Mouse (Mus musculus): ENCODE measurements around the gene Bicra.

Gene Bicra

DNA sequence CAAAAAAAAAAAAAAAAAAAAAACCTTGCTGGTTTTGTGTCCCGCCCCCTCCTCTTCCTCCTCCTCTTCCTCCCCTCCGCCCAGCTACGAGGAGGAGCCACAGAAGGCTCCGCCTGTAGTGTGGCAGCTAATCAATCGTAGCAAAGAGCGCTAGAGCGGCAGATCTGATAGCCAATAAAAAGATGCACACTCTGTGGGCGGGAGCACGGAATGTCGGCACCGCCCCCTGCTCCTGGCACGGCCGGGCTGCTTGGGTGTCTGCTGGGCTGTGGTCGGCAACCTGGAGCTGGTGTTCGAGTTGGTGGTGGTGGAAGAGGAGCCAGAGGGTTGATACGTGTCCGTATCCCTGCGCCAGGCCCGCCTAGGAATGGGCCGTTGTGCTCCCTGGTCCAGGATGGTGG, 443 bp upstream of the Bicra start:
- DNase-seq (ENCODE audit: low spot score), result peak; percentile 98

DNA sequence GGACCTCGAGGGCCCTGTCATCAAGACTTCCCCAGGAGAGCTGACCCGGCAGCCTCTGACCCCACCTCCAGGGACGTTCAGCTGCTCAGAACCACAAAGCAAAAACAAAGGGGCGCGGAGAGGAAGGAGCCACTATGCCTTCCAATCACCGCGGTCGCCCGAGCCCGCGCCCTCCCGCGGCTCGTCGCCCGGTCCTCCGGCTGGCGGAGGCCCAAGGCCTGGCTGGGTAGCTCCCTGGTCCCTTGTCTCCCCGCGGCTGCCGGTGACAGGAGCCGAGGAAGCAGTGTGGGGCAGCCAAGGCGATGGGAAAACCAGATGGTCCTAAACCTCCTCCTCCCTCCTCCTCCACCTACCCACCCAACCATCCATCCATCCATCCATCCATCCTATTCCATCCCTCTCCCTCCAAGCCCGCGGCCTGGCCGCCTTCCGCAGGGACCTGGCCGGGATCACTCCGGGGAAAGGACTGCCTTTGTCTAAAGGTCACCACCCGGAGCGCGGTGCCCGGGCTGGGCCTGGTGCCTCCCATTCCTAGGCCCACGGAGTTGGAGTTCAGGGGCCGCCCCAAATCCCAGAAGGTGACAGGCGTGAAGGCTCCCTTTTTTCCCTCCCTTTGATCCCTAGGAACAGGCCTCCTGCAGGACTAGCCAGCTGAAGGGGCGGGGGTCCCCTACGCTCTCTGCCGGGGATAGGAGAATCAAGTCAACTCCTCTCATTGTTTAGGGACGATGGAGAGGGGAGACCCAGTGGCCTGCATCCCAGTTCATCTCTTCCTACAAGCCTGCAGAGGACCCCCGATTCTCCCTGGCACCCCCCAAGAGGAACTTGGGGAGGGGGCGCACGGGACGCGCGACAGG, 1.0 kb downstream of the Bicra start:
- peak; percentile 75 for DNase-seq (ENCODE audit: low spot score)

DNA sequence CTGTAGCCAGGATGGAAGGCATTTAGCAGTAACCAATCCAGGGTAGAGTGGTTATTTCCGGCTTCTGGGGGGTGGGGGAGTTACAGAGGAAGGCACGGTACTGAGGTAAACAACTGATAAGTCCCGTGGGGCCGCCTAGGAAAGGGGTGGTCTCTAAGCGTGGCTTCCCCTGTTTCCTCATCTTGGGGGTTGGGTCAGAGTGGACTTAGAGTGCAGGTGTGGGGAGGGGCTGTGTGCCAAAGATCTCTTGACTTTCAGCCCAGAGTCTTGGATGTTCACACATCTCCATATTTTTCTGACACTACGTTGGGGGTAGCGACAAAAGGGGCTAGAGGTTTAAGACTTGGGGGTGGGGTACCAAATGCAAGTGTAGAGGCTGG, 1.6 kb downstream of the Bicra start:
- peak; percentile 90 for DNase-seq (ENCODE audit: low spot score)

DNA sequence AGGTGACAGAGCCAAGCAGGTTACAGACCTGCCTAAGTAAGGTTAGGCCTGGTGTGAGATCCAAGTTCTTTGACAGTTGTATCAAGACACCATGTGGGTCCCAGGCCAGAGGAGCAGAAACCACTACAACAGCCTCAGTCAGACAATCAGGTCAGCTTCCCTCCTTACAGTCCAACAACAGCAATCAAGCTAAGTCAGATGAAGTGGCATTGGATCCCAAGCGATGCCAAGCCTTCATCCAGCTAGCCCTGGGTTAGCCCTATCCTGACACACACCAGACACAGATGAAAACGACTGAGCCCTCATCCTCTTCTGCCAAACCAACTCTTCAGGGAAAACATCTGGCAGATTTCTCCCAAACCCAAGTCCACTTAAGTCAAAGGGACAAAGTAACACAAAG, 2.2 kb downstream of the Bicra start:
- DNase-seq (ENCODE audit: low spot score), result no peak

DNA sequence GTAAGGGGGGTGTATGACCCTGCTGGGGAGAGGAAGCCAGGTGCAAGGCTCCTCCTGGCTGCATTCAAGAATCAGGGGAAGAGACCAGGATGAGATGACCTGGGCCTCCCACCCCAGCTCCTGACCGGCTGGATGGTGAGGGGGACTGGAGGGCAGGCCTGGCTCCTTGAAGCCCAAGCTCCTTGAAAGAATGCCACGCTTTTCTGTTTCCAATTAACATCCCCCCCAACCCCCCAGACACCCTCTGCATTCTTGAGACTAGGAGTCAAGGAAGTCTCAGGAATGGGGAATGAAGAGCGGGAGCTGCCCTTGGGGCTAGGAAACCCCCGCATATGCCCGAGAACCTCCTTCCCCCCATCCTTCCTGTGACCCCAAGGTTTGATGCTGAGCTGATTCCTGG, 3.2 kb downstream of the Bicra start:
- no peak for DNase-seq (ENCODE audit: low spot score)

DNA sequence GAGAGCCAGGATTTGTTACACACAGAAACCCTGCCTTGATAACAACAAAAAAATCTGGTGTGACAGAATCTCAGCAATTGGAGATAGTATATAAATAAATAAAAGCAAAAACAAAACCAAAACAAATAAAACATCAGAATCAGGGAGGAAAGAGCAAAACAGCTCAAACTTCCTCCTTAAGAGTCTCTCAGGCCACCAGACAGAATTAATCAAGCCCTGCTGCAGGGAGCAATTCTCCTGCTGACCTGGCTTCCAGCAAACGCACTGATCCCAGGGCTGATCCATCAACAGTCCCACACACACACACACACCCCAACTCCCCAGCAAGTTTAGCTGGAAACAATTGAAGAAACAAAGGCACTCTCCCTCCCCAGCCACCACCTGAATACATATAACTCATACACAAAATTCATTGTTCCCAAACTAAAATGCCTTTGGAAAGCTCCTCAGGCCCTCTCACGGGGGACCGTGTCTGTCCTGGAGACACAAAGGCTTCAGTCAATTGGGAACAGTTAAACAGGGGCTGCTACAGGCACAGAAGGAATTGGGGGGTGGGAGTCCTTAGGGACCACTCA, 3.8 kb downstream of the Bicra start:
- DNase-seq (ENCODE audit: low spot score), result no peak

DNA sequence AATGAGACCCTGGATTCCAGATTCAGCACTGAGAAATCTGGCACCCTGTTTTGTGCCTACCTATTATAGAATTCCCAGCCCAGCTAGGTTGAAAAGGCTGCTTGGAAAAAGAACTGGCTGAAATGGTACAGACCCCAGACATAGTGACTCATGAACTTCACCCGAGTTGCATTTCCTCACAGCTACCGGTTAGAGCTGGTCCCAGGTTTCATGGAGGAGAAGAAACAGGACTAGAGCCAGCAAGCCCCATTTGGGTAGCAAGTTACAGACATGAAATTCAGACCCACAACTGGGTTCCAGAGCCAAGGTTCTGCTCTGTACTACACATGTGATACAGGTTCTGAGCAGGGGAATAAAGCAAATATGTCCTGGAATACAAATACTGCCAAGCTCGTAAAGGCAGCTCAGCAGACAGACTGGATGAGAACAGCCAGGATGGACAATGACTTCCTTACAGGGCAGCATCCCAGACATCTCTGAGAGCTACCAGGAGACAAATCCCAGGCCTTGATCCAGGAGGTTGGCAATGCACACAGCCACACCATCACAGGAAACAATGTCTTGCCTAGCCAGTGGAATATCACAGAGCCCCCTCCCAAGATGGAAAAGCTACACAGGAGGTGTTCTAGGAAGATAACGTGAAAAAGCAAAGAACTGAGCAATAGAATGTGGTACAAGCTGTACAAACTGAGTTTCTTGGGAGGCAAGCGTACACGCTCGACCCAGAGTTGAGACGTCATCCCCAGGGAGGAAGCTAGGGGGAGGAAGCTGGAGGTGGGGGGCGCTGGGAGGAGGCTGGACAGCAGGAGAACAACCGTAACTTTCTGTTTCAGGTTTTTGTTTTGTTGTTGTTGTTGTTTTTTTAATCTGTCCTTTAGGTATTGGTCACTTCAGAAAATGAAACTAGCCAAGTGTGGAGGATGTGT, 4.6 kb downstream of the Bicra start:
- no peak for DNase-seq (ENCODE audit: low spot score)

DNA sequence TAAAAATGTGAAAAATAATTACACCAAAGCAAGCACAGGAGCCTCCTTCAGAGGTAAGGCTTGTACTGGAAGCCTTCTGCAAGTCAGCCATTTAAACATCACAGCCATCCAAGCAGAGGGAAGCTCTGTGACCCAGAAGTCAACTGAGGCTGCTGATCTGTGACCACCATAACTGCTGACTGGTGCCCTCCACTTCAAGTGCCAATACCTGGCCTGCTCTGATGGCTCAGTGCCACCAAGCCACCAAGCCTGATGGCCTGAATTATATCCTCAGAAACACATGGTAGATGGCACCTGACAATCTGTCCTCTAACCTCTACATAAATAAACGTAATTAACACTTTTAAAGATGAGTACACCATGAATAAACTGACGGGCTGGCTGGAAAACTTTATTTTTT, 6.5 kb downstream of the Bicra start:
- no peak for DNase-seq (ENCODE audit: low spot score)

DNA sequence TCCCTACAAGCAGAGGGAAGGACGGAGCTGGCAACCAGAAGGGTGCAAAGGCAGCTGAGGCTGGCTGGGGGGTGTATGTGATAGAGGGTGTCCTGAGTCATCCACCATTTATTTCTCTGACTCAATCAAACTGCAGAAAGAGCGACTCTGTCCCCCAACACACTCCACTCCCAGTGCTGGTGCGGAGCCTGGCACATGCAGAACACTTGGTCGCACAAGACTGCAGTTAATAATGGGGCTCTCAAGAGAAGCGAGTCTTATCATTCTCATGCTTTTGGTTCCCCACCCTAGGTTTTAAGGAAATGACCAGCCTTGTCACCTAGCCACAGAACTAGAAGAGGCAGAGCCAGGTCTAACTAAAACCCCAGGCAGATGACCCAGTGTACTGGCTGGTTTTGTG, 8.4 kb downstream of the Bicra start:
- no peak for DNase-seq (ENCODE audit: low spot score)

DNA sequence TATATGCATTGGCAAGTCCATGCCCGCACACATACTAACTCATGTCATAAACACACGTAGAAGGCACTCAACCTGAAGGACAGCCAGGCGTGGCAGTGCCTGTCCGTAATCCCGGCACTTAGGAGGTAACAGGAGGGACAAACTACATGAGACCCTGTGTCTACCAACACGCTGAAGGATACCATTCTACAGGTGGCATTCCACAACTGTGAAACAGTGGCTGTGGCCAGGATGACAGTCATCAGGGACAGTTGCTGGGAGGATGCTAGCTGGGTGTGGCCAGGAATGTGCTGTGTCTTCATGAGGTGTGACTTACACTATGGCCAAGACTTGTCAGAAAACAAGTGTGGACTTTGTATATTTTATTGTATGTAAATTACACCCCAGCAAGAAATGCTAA, 10.7 kb downstream of the Bicra start:
- no peak for DNase-seq (ENCODE audit: low spot score)

DNA sequence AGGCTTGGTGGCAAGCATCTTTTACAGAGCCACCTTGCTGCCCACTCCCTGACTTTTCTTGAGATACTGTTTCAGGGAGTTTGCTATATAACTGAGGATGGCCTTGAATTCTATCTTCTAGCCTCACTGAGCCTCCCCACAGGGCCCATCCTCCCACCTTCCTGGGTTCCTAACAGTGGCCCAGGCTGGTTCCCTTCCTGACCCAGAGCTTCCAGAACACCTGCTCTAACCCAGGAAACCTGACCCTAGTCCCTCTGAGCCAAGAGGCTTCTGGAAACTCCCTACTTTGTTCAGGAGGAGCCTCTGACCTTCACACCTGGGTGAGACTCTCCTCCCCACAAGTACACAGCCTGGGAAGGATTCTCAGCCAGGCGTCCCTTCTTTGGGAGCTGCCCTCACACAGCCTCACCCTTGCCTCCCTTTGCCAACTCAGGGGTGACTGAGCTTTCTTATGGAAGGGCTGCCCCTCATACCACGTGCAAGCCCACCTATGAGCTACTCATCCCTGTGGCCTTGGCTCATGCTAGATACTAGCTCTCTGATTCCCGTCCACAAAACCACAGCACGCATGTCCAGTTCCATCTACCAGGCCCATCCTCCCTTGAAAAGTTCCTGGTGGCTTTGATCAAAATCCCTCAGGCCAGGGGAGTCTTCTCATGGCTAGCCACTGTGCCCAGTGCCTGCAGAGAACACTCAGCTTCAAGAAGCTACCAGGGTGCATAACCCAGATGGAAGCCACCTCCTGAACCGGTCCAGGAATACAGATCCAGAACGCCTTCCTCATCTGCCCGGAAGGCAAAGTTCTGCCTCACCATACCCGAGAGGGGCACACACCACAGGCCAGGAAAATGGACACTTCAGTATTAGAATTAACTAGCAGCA, 13.9 kb downstream of the Bicra start:
- DNase-seq (ENCODE audit: low spot score), result no peak

DNA sequence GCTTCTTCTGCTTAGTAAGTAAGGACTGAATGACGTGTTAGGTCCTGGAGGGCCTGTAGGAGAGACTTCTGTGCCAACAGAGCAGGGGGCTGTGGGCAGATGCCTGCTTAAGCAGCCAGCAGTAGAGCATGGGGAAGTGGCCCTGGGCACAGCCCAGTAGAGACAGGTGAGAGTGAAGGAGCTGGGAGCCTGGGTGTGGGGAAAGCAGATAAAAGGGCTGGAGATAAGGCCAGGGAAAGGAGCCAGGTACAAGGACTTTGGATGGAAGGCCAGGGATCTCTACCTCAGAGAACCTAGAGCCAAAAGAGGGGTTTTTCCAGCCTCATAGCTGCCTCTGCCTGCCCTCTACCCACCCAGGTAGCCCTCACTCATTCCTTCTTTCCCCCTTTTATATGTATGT, 14.7 kb downstream of the Bicra start:
- DNase-seq (ENCODE audit: low spot score), result no peak

DNA sequence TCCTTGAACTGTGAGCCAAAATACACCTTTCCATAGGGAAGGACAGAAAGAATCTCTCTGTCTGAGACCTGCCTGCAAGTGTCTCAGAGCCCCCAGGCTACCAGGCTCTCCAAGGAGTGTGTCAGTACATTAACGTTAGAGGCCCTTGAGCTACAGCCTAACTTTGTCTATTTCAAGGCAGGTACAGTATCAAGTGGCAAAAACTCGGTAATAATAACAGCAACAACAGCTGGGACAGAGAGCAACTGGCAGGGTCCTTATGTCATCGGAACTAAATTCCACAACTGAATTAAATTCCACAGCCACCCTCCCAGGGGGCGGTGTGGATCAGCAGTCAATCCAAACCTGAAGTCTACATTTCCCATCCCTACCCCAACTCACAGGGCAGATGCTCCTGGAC, 16.6 kb downstream of the Bicra start:
- DNase-seq (ENCODE audit: low spot score), result no peak

DNA sequence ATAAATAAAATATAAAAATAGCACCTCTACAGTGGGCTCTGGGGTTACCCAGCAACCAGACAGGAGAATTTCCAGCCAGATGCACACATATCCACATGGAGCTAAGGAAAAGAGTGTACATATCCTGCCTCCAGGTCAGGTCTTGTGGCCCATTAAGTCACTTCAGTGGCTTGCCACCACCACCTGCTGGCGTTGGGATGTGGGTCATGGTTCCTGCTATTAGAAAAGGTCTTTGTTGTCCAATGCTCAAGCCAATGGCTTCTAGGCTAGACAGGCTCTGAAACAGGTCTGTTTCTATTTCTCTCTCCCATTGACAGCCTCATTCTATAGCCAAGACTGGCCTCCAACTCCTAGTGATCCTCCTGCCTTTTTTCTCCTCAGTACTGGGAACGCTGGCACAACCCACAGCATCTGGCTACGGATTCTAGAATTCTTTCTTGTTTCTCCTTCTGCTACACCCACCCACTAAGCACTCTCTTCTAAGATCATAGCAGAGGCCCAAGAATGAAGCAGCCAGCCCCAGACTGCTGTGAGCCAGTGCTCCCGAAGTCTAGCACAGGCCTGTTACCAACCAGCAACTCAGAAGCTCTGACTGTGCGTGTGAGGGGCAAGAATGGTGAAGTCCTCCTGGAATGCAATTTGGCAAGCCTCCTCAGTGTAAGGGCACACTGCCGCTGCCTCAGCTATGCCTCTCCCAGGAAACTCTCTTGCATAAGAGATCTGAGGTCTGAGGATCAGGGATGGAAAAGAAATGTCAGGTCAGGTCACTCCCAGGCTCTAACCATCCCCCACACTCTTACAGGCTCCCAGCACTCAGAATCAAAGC, 19.4 kb downstream of the Bicra start:
- DNase-seq (ENCODE audit: low spot score), result no peak

DNA sequence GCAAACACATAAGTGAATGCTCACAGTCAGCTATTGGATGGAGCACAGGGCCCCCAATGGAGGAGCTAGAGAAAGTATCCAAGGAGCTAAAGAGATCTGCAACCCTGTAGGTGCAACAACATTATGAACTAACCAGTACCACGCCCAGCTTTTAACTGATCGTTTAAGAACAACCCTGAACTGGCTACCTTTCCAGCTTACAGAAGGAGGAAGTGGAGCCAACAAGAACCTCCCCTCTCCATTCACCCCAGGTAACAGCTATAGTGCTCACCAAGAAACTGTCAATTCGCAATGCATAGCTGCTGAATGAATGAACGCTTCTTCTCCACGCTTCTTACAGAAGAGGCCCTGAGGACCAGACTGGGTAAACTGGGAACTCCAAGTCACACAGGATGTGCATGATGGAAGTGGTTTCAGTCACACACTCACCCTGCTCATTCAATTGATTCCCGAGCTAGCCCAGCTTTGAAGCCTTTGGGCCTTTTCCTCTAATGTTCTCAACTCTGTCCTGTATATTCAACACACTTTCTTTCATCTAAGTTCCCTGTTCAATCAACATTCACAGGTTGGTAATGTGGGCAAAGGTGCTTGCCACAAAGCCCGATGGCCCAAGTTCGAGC, 23.0 kb downstream of the Bicra start:
- DNase-seq (ENCODE audit: low spot score), result no peak

DNA sequence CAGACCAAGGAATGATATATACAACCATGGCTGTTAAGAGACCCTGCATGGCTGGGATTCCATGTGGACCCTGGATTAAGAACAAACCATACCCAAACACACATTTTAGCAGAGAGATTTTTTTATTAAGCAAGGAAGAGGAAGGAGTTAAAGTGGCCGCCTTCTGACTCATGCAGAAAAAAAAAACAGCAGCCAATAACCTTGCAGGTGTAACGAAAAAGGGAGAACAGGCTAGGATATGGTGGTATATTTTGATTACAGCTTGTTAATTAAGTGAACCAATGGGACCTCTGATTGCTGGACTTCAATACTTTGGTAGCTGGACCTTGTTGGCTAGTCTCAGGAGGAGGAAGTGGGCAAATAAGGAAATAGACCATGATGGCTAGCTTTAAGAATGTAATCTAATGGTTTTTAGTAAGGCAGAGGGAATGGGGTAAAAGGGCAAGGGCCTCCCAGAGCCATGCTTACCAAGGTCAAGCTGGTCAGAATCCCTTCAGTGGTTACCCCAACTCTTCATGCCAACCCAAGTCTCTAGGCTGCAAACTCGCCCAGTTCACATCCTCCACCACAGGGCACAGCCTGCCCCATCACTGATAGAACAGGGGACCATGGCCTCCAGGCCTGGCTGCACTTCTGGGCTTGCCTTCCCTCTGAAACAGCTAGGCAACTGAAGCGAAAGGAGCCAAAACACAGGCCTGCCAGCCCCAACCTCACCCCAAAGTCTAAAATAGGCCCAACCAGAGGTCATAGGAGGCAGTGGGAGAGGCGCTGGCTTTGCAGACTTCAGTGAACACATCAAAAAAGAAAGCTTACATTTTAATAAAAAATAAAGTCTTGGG, 28.2 kb downstream of the Bicra start:
- no peak for DNase-seq (ENCODE audit: low spot score)

DNA sequence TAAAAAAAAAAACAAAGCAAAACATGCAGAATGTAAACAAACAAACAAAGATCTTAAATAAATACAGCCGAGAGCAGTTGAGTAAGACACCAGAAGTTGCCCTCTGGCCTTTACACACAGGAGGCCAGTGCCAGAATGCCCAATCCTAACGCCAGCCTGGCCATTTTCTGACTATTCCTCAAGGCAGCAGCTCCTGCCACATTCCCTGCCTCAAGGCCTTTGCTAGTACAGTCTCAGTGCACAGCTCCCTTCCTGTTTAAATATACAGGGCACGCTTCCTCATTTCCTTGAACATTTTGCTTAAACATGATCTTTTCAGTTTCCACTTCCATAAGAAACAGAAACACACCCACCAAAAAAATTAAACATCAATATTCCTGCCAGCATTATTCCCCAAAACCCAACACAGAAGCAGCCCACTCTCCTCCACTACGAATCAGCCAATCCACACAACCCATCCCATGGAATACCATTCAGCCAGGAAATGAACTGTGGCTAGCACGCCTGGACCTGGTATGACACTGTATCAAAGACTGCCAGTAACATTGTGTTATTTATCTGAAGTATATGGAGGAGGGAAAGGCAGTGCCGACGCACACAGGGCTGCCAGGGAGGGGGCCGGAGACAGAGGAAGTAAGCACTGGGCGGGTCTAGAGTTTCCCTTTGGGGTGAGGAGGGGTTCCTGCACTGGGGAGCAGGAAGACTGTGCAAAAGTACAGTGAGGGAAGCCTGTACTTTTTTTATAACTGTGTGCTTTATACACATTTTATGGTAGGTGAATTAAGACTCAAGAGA, 29.5 kb downstream of the Bicra start:
- no peak for DNase-seq (ENCODE audit: low spot score)

DNA sequence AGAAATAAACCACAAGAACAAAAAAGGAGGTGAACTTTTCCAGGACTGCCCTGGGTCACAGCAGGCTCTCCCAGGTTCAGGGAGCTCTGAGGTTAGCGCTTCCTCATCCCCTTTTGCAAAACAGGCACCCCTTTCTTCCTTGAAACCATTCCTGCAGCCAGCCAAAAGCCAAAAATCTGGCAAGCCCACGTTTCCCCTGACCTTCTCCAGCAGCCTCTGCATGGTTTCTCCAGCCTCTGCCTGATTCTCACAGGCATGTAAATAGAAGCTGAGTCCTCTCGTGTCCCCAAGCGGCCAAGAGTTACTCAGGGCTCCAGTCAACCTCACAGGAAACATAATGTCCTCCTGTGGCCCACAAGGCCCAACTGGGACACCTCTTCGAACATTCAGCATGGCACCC, 32.3 kb downstream of the Bicra start:
- DNase-seq (ENCODE audit: low spot score), result no peak

Measured in yolk sac, embryonic 10.5 days (tissue).